Mouse (Mus musculus): ENCODE measurements around the gene Dnah2. TPM values are rescaled to one million over a fixed set of nuclear protein-coding genes. Genes with fewer than 3 reads are reported as not detected.

Gene Dnah2
- polyA plus RNA-seq, 1 experiment = 0.22 TPM

- H3K4me3 ChIP-seq (ENCODE audit: low read depth, low read length) = no peak overlapping the region
- H3K36me3 ChIP-seq (ENCODE audit: control insufficient read depth, insufficient read depth, low read length) = no peaks in the 10 kb centered on the region
- H3K4me1 ChIP-seq (ENCODE audit: control insufficient read depth, insufficient read depth, insufficient read length, low read length) = no peaks in the 10 kb centered on the region
- H3K27me3 ChIP-seq (ENCODE audit: control insufficient read depth, insufficient read depth, low read length) = no peaks in the 10 kb centered on the region
- 68% methylated on average over 2 of the region's 2 CpGs for WGBS
- H3K27ac ChIP-seq (ENCODE audit: insufficient read depth, low read depth, low read length) = no peak overlapping the region
- TF ChIP-seq CTCF (IDR thresholded peaks at IDR 0.05; ENCODE audit: extremely low read depth, insufficient read length, insufficient replicate concordance, low read depth, low read length) (no peak), POLR2A (IDR thresholded peaks at IDR 0.05; ENCODE audit: low read depth, low read length) (no peak)
Measured at GRCm38 (mm10) chr11:69490898-69491297, 58.0 kb downstream of the Dnah2 start.

DNA sequence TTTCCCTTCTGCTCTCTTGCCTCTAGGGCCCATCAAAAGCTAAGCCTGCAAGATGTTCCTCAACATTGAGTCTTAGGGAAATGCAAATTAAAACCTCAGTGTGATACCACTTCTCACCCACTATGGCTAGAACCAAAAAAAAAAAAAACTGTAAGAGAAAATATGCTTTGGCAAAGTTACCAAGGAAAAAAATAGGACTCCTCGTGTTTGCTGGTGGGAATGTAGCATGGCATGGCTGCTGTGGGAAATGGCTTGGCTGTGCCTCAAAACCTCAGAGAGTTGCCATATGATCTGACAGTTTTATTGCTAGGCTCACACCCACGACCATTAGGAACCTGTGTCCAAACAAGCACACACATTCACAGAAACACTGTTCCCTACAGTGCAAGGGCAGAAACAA, 61.4 kb downstream of the Dnah2 start:
- H3K27ac ChIP-seq (ENCODE audit: insufficient read depth, low read depth, low read length) = no peak overlapping the region
- WGBS = 33% methylated on average over 2 of the region's 2 CpGs
- TF ChIP-seq POLR2A (IDR thresholded peaks at IDR 0.05; ENCODE audit: low read depth, low read length) = no peak
- TF ChIP-seq CTCF (IDR thresholded peaks at IDR 0.05; ENCODE audit: extremely low read depth, insufficient read length, insufficient replicate concordance, low read depth, low read length) = no peak

GRCm38 (mm10) chr11:69477645-69478044, 71.3 kb downstream of the Dnah2 start:
- Histone ChIP-seq H3K4me1 (ENCODE audit: control insufficient read depth, insufficient read depth, insufficient read length, low read length) (no peaks in the 10 kb centered on the region), H3K36me3 (ENCODE audit: control insufficient read depth, insufficient read depth, low read length) (no peaks in the 10 kb centered on the region), H3K4me3 (ENCODE audit: low read depth, low read length) (no peak overlapping the region), H3K27me3 (ENCODE audit: control insufficient read depth, insufficient read depth, low read length) (no peaks in the 10 kb centered on the region), H3K27ac (ENCODE audit: insufficient read depth, low read depth, low read length) (no peak overlapping the region)
- 92% methylated on average over 8 of the region's 8 CpGs for WGBS
- no peak for TF ChIP-seq CTCF (IDR thresholded peaks at IDR 0.05; ENCODE audit: extremely low read depth, insufficient read length, insufficient replicate concordance, low read depth, low read length)
- no peak for TF ChIP-seq POLR2A (IDR thresholded peaks at IDR 0.05; ENCODE audit: low read depth, low read length)

More for the DNA sequence above, 61.4 kb downstream of the Dnah2 start:
- H3K27me3 ChIP-seq (ENCODE audit: control insufficient read depth, insufficient read depth, low read length) = no peaks in the 10 kb centered on the region
- no peaks in the 10 kb centered on the region for H3K36me3 ChIP-seq (ENCODE audit: control insufficient read depth, insufficient read depth, low read length)
- no peak overlapping the region for H3K4me3 ChIP-seq (ENCODE audit: low read depth, low read length)
- no peaks in the 10 kb centered on the region for H3K4me1 ChIP-seq (ENCODE audit: control insufficient read depth, insufficient read depth, insufficient read length, low read length)

DNA sequence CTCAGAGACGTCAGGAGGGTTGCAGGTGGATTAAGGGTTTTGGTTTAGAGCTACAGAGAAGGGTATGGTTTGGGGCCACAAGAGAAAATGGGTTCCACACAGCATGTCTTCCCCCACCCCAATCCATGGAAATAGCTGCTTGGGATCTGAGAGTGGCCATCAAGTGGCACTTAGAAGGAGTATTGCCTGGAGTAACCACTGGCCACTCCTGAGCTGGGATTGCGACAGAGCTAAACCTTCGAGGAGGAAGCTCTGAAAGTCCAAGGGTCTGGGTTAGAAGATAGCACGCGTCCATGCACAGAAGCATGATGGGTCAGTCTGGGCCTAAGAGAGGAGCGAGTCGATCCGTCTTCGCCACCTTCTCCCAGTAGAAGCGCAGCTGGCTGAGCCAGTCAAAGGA, 72.1 kb downstream of the Dnah2 start:
- Histone ChIP-seq H3K27ac (ENCODE audit: insufficient read depth, low read depth, low read length) (no peak overlapping the region), H3K36me3 (ENCODE audit: control insufficient read depth, insufficient read depth, low read length) (no peaks in the 10 kb centered on the region), H3K4me1 (ENCODE audit: control insufficient read depth, insufficient read depth, insufficient read length, low read length) (peaks cover 3% of the 10 kb centered on the region; the same call in 1 of the 2 replicates), H3K4me3 (ENCODE audit: low read depth, low read length) (no peak overlapping the region), H3K27me3 (ENCODE audit: control insufficient read depth, insufficient read depth, low read length) (no peaks in the 10 kb centered on the region)
- WGBS = 77% methylated on average over 10 of the region's 10 CpGs
- TF ChIP-seq POLR2A (IDR thresholded peaks at IDR 0.05; ENCODE audit: low read depth, low read length) (no peak), CTCF (IDR thresholded peaks at IDR 0.05; ENCODE audit: extremely low read depth, insufficient read length, insufficient replicate concordance, low read depth, low read length) (no peak)

DNA sequence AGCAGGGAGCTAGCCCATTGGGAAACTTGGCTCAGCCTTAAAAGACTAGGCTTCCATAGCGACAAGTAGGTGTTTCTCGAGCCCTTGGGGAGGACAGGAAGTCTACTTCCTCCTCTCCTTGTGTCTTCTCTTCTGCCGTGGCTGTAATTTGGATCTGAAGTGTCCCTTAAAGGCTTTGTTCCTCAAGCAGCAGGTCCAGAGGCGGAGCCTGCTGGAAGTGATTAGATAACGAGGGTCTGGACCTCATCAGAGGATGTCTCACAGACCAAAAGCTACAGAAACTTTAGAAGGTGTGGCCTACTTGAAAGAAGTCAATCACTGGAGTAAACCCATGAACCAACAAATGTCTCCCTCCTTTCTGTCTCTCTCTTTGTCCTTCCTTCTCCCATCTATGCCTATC, 74.2 kb downstream of the Dnah2 start:
- TF ChIP-seq CTCF (IDR thresholded peaks at IDR 0.05; ENCODE audit: extremely low read depth, insufficient read length, insufficient replicate concordance, low read depth, low read length) (no peak), POLR2A (IDR thresholded peaks at IDR 0.05; ENCODE audit: low read depth, low read length) (no peak)
- H3K27me3 ChIP-seq (ENCODE audit: control insufficient read depth, insufficient read depth, low read length) = no peaks in the 10 kb centered on the region
- no peaks in the 10 kb centered on the region for H3K36me3 ChIP-seq (ENCODE audit: control insufficient read depth, insufficient read depth, low read length)
- peaks cover 6% of the 10 kb centered on the region for H3K4me1 ChIP-seq (ENCODE audit: control insufficient read depth, insufficient read depth, insufficient read length, low read length)
- 30% methylated on average over 5 of the region's 5 CpGs for WGBS
- no peak overlapping the region for H3K27ac ChIP-seq (ENCODE audit: insufficient read depth, low read depth, low read length)
- H3K4me3 ChIP-seq (ENCODE audit: low read depth, low read length) = no peak overlapping the region

GRCm38 (mm10) chr11:69472687-69473086, 76.2 kb downstream of the Dnah2 start:
- WGBS = 14% methylated on average over 5 of the region's 5 CpGs
- no peak overlapping the region for H3K4me3 ChIP-seq (ENCODE audit: low read depth, low read length)
- H3K27ac ChIP-seq (ENCODE audit: insufficient read depth, low read depth, low read length) = no peak overlapping the region
- peaks cover 10% of the 10 kb centered on the region for H3K4me1 ChIP-seq (ENCODE audit: control insufficient read depth, insufficient read depth, insufficient read length, low read length)
- no peaks in the 10 kb centered on the region for H3K27me3 ChIP-seq (ENCODE audit: control insufficient read depth, insufficient read depth, low read length)
- TF ChIP-seq POLR2A (IDR thresholded peaks at IDR 0.05; ENCODE audit: low read depth, low read length) (no peak), CTCF (IDR thresholded peaks at IDR 0.05; ENCODE audit: extremely low read depth, insufficient read length, insufficient replicate concordance, low read depth, low read length) (no peak)
- no peaks in the 10 kb centered on the region for H3K36me3 ChIP-seq (ENCODE audit: control insufficient read depth, insufficient read depth, low read length)

DNA sequence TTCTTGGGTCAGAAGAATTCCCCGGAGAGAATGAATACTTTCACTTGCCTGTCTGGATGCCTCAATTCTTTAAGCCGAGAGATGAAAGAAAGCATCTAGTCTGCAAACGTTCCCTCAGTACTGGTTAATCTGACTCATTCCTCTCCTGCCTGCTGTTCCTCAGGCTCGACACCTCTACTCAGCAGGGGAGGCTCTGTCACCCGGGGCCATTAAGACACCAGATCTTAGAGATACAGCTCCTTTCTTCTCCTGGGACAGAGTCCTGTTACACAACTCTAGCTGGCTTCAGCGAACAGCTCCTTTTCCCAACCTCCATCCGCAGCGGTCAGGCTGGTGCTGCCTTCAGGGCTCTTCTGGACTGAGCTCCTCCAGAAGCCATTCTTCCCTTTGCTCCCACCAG, 77.4 kb downstream of the Dnah2 start:
- TF ChIP-seq POLR2A (IDR thresholded peaks at IDR 0.05; ENCODE audit: low read depth, low read length) = no peak
- no peak for TF ChIP-seq CTCF (IDR thresholded peaks at IDR 0.05; ENCODE audit: extremely low read depth, insufficient read length, insufficient replicate concordance, low read depth, low read length)
- Histone ChIP-seq H3K27ac (ENCODE audit: insufficient read depth, low read depth, low read length) (no peak overlapping the region), H3K4me3 (ENCODE audit: low read depth, low read length) (no peak overlapping the region), H3K27me3 (ENCODE audit: control insufficient read depth, insufficient read depth, low read length) (no peaks in the 10 kb centered on the region), H3K4me1 (ENCODE audit: control insufficient read depth, insufficient read depth, insufficient read length, low read length) (peaks cover 10% of the 10 kb centered on the region), H3K36me3 (ENCODE audit: control insufficient read depth, insufficient read depth, low read length) (no peaks in the 10 kb centered on the region)
- 44% methylated on average over 8 of the region's 8 CpGs for WGBS

DNA sequence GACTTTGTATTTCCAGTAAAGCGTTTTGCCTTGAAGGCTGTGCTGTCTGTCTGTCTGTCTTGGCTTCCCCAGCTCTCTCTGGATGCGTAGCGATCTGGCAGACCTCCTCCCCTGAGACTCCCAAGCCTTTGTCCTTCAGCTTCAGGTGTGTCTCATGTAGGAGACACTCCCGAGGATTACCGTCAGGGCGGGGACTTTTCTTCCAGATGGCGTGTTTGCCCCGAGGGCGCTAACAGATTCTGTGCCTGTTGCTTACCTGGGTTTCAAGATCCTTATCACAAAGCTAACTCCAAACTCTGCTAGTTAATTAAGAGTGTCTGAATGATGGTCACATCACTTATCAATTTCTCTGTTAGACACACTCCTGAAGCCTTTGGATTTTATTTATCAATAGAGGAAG, 79.6 kb downstream of the Dnah2 start:
- Histone ChIP-seq H3K4me1 (ENCODE audit: control insufficient read depth, insufficient read depth, insufficient read length, low read length) (peaks cover 10% of the 10 kb centered on the region), H3K4me3 (ENCODE audit: low read depth, low read length) (no peak overlapping the region), H3K27ac (ENCODE audit: insufficient read depth, low read depth, low read length) (no peak overlapping the region), H3K27me3 (ENCODE audit: control insufficient read depth, insufficient read depth, low read length) (no peaks in the 10 kb centered on the region), H3K36me3 (ENCODE audit: control insufficient read depth, insufficient read depth, low read length) (no peaks in the 10 kb centered on the region)
- 25% methylated on average over 9 of the region's 9 CpGs for WGBS
- TF ChIP-seq CTCF (IDR thresholded peaks at IDR 0.05; ENCODE audit: extremely low read depth, insufficient read length, insufficient replicate concordance, low read depth, low read length) = no peak
- no peak for TF ChIP-seq POLR2A (IDR thresholded peaks at IDR 0.05; ENCODE audit: low read depth, low read length)
